Mouse (Mus musculus) granulocyte monocyte progenitor cell, adult 5-6 weeks (primary cell): ENCODE results near the gene 9530003J23Rik. TPM values are rescaled to one million over a fixed set of nuclear protein-coding genes. Genes with fewer than 3 reads are reported as not detected.
"Not testable (repeated sequence)": the region's sequence is repeated elsewhere in the genome, so short reads cannot be mapped to it uniquely, and the experiment has no call there.

Experiments used
- ATAC-seq: replicated peaks from 2 replicates; pipeline ENCODE4 v1.8.0; 2016; ENCODE audit warnings: mild to moderate bottlenecking, moderate TSS enrichment, inconsistent platforms; ENCODE audit not compliant: poor library complexity, severe bottlenecking
- total RNA-seq, 2 experiments: library from RNA; stranded (forward) in 1 of 2; stranded (reverse) in 1 of 2; fragments of 200-712, 200-1000 nt in 1 of 2; fragments of >200 nt in 1 of 2; fragmentation: Nextera tagmentation in 1 of 2; gene quantifications; 2 replicates each; pipeline ENCODE4 v1.2.3; 2014 to 2017

9530003J23Rik gene
- total RNA-seq, 2 experiments from 2014 or later: not detected

DNA sequence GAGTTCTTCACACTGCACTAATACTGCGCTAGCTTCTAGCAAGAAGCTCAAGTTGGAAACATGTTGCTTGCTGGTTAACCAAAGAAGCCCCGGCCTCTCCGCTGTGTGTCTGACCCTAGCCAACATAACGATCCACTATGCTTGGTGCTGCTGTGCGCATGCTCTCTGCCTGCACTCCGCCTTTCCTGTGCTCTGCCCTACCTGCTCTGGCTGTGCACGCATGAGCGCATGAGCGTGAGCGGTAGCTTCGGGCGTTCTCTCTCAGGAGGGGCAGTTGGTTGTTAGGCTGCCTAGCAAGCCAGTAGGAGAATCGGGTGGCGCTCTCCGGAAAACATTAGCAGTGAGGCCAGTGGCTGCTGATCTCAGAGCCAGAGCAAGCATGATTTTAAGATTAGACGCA, 8.7 kb downstream of the 9530003J23Rik start:
- ATAC-seq: no peak

DNA sequence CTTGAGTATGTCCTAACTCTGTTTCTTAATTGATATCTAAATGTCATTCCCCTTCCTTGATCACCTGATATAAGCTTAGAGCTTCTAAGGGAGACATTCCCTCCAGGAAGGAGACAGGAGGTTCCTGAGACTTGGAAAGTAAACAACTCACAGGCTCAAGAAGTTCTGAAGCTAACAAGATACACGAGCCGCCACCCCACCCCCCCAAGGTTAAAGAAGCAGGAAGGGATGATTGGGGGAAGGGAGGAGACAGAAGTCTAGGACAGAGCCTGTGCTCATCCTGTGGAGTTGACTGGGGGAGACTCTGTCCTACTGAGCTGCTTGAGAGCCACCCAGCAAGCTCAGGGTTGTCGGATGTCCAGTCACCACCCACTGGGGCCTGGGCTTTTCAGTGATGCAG, 12.5 kb downstream of the 9530003J23Rik start:
- no peak for ATAC-seq

DNA sequence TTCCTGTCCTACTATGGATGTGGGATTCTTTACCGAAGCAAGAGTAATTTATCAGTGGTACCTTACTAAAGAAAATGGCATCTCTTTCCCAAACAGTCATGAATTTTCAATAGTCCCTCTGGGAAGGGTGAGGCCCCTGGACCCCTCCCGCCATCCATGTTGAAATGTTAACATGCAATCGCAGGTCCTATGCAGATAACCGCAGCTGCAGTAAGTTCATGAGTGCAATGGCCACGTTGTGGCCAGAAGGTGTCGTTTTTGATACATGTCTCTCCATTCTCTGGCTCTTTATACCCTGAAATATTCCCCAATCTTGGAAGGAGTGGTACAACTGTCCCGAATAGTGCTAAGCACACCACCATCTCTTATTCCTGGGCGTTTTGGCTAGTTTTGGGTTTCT, 13.4 kb downstream of the 9530003J23Rik start:
- peak; percentile 41 for ATAC-seq

DNA sequence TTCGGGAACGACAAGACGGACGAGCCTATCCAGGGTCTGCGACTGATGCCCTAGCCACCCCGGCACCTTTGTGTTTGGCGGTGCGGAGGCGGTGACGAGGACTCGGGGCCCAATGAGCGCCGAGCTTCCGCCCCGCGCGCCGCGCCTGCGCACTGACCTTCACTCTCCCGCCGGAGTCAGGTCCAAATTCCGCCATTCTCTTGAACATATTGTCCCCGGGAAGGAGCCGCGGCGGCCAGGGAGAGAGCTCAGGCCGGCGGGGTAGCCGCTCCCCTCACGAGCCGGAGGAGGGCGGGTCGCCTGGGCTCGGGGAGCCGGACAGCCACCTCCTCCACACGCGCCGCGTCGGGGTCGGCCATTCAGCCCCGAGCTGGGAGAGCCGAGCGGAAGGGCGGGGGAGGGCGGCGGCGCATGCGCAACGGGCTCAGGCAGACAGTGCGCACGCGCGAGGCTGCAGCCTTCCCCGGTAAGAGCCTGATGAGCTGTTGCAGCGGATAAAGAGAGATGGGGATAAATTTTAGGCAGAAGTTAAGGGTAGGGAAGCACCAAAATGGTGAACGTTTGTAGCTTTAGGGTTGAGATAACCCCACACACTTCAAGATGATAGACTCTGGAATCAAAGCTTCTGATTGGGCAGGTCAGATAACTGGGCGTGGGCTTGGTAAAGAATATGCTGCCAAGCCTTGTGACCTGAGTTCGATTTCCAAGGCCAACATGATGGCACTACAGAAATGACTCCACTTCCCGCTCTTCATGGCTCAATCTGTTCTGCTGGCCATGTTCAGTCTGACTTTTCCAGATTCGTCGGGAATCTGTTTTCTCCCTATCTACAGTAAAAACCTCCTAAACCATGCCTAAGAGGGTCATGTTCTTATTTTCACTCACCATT, 14.2 kb downstream of the 9530003J23Rik start, which contains the start of gene Yeats4:
TSS of gene Yeats4 (minus strand) at position 406 of the 889 bp plus-strand sequence.
- peak; percentile 88 for ATAC-seq

DNA sequence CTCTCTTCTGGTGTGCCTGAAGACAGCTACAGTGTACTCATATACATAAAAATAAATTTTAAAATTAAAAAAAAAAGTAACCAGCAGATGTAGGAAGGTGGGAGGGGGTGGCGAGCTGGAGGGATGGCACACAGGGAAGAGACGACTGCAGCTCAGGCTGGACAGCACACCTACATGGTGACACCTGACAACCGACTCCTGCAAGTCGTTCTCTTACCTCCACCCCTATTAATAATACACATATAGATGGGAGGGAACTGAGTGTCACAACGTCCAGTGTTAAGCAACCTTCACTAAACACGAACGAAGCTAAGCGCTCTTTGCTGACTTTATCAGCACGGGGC, 14.8 kb downstream of the 9530003J23Rik start:
- ATAC-seq: no peak

DNA sequence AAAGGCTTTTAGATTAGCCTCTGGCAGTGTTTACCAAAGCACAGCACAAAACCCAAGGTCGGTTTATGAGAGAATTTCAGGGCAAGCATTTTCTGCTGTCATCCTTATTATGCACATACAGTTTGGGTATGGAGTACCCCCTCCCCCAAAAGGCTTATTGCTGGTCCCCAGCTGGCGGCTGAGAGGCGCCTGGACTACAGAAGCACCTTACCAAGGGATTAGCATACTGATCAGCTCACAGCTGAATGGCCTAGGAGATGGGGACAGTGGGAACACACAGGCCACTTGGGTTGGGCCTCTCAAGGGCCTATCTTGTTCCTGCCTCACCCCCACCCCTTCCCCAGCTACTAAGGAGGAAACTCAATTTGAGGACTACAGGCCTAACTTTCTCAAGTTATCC, 15.7 kb downstream of the 9530003J23Rik start:
- ATAC-seq: no peak

DNA sequence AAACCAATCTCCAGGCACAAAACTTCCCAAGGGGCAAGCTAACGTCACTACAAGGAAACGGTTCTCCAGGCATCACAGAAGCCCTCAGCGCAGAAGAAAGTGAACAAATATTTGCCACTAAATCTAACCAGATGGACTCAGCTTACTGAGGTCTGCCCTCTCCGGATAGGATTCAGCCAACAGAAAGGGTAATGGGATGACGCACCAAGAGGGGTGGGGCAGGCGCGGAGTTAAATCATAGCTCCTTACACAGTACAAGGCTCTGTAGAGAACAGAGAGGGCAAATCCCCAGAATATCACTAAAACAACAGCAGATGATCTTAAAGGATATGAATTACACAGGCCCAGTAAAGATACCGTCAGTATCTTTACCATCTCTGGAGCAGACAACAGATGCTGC, 20.2 kb downstream of the 9530003J23Rik start:
- ATAC-seq: no peak

DNA sequence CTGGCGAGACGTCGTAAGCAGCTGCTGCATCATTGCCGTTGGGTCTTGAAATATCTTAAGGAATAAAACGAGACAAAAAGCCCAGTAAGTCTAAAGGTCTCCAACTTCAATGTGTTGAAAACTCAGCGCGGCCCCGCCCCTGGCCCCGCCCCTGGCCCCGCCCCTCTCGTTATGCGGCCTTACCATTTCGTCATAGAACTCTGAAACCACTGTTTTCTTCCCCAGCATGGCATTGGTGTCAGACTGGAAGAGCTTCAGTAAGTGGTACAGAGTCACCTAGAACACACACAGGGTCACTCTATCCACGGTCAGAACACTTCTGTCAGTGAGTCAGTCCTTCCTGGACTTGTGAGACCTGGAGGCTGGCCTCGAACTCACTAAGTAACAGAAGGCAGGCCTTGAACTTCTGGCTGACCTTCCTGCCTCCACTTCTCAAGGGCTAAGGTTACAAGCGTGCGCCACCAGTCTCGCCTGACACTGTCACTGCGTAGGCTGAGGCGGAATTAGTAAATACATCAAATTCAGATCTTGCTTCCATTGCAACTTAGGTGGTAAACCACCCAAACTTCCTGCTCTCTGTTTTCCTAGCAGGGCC, 21.2 kb downstream of the 9530003J23Rik start:
- peak; percentile 21 for ATAC-seq

DNA sequence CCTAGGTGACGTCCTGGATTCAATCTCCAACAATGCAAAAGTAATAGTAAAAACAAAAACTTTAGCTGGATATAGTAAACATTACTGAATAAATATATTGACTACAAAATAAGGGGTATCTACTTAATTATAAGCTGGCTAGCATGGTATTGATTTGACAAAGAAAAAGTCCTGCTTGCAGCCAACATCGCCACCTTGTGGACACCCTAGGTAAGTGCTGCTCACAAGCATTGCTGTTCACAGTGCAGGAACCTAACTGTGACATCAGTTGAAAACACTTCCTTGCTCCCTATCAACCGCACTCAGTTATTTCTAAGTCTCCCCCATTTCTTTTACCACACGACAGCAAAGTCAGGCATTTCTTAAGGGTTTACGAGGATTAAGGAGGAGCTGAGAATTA, 21.7 kb downstream of the 9530003J23Rik start:
- peak; percentile 33 for ATAC-seq

DNA sequence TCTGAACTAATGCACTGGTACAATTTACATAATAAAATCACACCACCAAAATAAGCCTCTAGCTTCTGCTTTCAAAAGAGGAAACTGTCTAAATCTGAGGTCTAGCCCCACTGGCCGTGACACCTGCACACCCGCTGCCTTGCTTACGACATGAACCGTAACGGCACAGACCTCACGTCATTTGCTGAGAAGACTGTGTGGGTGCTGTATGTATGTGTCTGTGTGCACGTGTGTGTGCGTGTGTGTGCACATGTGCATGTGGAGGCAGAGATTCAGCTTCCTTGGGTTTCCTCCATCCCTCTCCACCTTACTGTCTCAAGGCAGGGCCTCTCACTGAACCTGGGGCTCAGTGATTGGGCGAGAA, 22.4 kb downstream of the 9530003J23Rik start:
- ATAC-seq: peak; percentile 85

DNA sequence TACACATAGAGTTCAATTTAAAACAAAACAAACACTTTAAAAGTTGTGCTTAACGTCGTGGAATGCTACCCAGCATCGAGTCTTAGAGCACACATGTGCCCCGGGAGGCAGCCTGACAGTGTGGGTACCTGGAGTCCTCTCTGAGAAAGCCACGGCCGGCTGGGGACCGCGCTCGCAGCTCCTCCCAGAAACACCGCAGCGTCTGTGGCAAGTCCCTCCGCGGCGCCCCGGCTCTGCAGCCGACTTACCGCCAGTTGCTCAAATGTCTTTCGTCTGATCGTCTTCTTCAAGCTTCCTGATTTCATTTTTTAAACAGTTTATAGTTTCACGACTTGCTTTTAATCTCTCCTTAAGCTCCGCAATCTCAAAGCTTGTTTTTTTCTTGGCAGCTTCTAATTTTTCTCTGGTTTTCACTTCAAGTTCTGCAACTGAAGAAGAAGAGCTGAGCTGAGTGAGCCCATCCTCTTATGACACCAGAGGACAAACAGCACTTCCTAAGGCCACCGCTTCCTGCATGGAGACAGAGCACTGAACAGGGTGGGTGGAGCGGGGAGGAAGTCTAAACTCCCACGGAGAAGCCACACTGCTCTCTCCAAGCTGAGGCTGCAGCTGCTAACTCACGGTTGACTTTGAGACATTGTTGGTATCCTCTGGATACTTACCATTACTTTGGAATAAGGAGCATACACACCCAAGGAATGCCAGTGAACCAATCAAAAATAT, 22.9 kb downstream of the 9530003J23Rik start:
- ATAC-seq: peak; percentile 75

DNA sequence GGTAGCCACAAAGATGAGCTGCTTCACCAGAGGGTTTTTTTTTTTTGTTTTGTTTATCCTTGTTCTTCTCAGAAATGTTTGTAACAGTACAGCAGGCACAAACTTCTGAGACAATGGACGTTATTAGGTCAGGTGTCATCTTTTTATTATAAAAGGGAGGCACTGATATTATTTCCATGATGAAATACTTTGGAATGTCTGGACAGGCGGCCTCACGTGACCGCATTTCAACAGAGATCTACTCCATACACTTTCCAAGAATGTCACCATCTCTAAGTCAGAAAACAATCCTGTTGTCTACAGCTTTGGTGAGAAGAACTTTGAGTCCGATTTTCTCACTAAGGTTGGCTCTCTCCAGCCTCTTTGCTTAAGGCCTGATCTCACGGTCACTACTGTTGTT, 27.5 kb downstream of the 9530003J23Rik start:
- ATAC-seq: no peak

DNA sequence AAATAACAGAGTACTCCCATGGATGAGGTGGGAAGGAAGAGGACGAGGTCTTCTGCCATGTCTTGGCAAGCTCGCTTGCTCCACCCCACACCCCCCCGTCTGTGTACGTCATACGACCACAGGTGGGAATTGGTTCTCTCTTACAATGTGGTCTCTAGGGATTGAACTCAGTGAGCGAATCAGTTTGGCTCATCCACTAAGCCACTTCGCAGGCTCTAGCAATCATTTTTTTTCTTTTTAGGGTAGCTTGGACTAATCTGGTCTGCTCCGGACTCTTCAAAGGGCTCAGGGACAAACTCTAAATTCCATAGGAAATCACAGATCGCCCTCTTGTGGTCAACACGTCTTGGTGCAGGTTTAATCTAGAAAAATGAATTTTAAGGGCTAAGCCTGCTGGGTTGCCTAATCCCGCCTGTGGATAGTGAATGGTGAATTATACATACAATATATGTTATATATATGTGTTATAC, 29.0 kb downstream of the 9530003J23Rik start:
- ATAC-seq: peak; percentile 81

DNA sequence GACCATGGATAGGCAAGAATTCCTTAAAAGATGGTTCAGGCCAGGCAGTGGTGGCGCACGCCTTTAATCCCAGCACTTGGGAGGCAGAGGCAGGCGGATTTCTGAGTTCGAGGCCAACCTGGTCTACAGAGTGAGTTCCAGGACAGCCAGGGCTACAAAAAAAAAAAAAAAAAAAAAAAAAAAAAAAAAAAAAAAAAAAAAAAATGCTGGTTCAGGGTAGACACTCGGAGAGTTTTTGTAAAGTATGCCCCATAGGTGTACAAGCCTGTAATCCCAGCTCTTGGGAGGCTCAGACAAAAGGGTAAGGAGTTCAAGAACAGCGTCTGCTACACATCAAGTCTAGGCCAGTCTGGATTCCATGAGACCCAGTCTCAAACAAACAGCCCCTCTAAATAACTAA, 29.7 kb downstream of the 9530003J23Rik start:
- ATAC-seq: not testable (repeated sequence)

DNA sequence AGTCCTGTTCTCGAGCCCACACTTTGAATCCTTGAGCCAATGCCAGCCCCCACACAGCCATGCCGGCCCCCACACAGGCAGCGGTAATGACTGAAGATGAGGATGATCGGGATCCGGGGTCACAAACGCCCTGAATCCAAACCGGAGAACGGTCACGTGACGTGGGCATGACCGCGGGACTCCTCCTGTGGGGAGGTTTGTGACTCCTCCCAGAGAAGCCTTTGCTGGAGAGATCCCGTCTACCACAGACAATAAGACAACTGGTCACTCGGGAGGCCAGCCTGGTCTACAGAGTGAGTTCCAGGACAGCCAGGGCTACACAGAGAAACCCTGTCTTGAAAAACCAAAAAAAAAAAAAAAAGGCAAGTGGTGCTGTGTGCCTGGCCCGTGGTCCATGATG, 30.3 kb downstream of the 9530003J23Rik start:
- ATAC-seq: no peak

DNA sequence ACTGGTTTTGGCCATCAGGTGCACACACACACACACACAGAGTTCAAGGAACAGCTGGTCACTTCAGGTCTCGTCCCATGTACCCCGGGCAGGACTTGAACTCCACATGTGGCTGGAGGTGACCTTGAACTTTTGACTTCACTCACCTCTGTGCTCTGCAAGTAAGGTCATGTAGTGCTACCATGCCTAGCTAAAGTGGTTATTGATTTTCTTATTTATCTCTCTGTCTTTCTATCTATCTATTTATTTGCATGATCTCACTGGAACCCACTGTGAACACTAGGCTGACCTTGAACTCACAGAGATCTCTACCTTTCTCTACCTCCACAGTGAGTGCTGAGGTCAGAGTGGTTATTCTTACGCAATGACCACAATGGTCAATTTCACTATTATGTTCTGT, 32.4 kb downstream of the 9530003J23Rik start:
- no peak for ATAC-seq

DNA sequence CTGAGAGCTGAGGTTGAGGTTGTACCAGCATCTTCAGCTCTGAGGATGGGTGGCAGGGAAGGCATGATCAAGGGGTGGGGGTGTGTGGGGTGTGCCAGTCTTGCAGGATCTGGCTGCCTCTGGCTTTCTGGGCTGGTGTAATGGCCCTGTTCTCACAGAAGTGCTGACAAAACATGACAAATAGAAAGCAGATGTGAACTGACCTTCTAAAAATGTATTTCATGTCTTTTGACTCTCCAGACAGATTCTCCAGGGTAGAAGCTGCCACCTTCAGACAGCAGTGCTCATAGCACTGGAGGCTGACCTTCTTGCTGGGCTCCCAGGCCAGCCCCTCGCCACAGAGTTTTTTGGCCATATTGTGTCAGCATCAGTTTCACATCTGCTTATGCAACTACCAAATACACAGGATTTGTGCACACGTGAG, 34.9 kb downstream of the 9530003J23Rik start:
- peak; percentile 93 for ATAC-seq

DNA sequence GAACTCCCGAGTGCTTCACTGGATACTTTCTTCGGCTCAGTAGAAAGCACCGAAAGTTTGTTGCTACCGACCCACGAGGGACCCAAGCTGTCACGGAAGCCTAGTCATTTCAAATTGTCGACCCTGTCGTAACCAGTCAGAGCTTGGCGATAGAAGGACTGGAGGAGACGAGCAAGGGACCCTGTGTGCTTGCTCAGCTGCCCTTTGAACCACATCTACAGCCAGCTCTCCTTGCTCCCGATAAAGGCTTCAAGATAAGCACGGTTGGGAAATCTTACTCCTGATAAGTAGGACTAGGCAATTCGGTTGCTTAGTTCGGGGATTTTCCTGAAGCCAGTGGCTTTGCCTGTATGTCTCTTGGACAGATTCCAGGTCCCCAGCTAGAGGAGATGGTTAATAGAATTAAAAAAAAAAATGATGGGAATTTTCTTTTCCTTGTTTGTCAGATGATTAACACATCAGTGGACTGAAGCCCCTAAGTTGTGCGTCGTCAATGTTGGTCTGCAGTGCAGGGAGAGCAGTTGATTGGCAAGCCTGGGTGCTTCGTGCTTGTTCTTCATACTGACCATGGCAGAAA, 35.4 kb downstream of the 9530003J23Rik start:
- no peak for ATAC-seq

DNA sequence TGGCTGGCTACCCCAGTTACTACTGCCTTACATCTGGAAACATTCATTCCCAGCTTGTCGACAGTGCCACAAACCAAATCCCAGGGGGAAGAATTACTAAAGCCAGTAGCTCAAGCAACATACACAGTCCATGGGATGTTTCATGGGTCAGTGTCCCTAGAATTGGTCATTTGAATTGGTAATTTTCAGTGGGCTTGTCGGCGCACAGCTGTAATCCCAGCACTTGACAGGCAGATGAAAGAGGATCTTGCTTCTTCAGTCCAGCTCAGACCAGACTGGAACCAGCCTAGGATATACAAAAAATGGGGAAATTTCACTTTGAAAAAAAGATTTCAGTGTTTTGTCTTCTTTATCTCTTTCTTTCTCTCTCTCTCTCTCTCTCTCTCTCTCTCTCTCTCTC, 38.8 kb downstream of the 9530003J23Rik start:
- no peak for ATAC-seq

DNA sequence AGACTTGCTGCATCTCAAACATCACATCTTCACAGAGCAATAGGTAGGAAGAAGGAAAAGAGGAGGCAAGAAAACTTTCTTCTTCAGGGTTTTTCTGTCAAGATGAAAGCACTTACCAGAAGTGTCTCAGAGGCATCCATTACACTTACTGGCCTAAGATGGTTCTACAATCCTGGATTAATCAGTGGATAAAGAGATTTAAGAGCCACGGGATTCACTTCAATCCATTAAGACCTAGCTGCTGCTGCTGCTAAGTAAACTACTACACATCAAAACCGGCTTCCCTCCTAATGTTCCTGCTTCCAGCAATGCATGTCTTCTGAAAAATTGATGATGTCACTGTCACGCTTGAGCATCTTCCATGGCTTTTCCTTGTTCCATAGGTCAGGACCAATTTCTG, 41.8 kb downstream of the 9530003J23Rik start:
- no peak for ATAC-seq

DNA sequence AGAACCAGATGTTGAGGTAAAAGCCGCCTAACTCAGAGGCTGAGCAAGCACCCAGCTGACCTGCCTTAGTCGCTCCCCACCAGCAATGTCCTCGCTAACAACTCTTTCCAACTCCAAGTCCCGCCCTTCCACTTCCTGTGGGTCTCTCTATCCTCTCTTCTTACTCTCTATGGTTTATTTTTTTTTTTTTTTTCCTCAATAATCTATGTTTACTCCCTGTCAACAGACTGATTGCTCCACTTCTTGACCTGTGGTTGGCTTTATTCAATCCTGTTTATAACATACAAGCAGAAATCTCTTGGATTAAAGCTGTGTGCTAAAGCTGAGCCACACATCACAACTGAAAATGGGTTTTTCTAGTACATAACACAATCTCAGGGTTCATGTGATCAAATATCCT, 42.8 kb downstream of the 9530003J23Rik start:
- ATAC-seq: no peak
